Mouse (Mus musculus): ENCODE results near the gene Igf1.

GRCm38 (mm10) chr10:87839454-87839853 is 18.6 kb upstream of the Igf1 start:
- no peak for TF ChIP-seq CTCF (IDR thresholded peaks at IDR 0.05; ENCODE audit: borderline replicate concordance, insufficient read depth, low read depth, low read length)
- TF ChIP-seq POLR2A (IDR thresholded peaks at IDR 0.05; ENCODE audit: borderline replicate concordance, insufficient read depth, low read length): no peak
